Mouse (Mus musculus): ENCODE data around the gene Galntl5. TPM values are rescaled to one million over a fixed set of nuclear protein-coding genes. Genes with fewer than 3 reads are reported as not detected.
"Not testable (repeated sequence)": the region's sequence is repeated elsewhere in the genome, so short reads cannot be mapped to it uniquely, and the experiment has no call there.

Gene Galntl5
- polyA plus RNA-seq, 1 experiment from 2014 or later = not detected

GRCm38 (mm10) chr5:25164341-25164740 lies 16.9 kb upstream of the Galntl5 start:
- DNase-seq (ENCODE audit: low read depth, low spot score) = no peak
- peaks cover 7% of the 10 kb centered on the region for H3K27me3 ChIP-seq
- in situ Hi-C loops (cut with MboI; ENCODE audit: low pct_unique_long_range_greater_than_20kb) = no loop called here
- CTCF ChIA-PET = interaction anchor here (0.7 to 4.0 kb wide), 5 partner anchors 12 to 153 kb away, joined by 3 to 32 read pairs (median 12); no protein-coding TSS in a partner anchor
- POLR2A ChIA-PET = no interaction called here
- TF ChIP-seq CTCF (IDR thresholded peaks at IDR 0.05) = no peak
- ATAC-seq = no peak

- ATAC-seq (no peak), DNase-seq (ENCODE audit: low read depth, low spot score) (no peak)
- peaks cover 6% of the 10 kb centered on the region for H3K27me3 ChIP-seq
- in situ Hi-C loops (cut with MboI; ENCODE audit: low pct_unique_long_range_greater_than_20kb) = loop anchor here (5.0 kb wide), 1 partner anchor 143 kb away; no protein-coding TSS in a partner anchor
- ChIA-PET POLR2A (no interaction called here), CTCF (interaction anchor here (0.7 to 4.0 kb wide), 9 partner anchors 9 to 159 kb away, joined by 3 to 32 read pairs (median 4); no protein-coding TSS in a partner anchor)
- TF ChIP-seq CTCF (IDR thresholded peaks at IDR 0.05) = peak; percentile 62
Observed at GRCm38 (mm10) chr5:25165102-25165788, 16.0 kb upstream of the Galntl5 start.

- ChIA-PET CTCF (interaction anchor here (1.0 to 4.0 kb wide), 8 partner anchors 10 to 159 kb away, joined by 3 to 32 read pairs (median 6); partner anchors contain the start of gene Galntl5), POLR2A (interaction anchor here (1.3 kb wide), 1 partner anchor 11 kb away, joined by 3 read pairs; no protein-coding TSS in a partner anchor)
- ATAC-seq = no peak
- in situ Hi-C loops (cut with MboI; ENCODE audit: low pct_unique_long_range_greater_than_20kb) = loop anchor here (5.0 kb wide), 1 partner anchor 143 kb away; no protein-coding TSS in a partner anchor
- no peak for DNase-seq (ENCODE audit: low read depth, low spot score)
- H3K27me3 ChIP-seq = peaks cover 6% of the 10 kb centered on the region
- TF ChIP-seq CTCF (IDR thresholded peaks at IDR 0.05) = no peak
Observed at GRCm38 (mm10) chr5:25165789-25166135, 15.5 kb upstream of the Galntl5 start.

- DNase-seq (ENCODE audit: low read depth, low spot score) (no peak), ATAC-seq (no peak)
- in situ Hi-C loops (cut with MboI; ENCODE audit: low pct_unique_long_range_greater_than_20kb) = loop anchor here (5.0 kb wide), 1 partner anchor 144 kb away; no protein-coding TSS in a partner anchor
- peaks cover 6% of the 10 kb centered on the region for H3K27me3 ChIP-seq
- POLR2A ChIA-PET = interaction anchor here (1.3 kb wide), 1 partner anchor 10 kb away, joined by 3 read pairs; no protein-coding TSS in a partner anchor
- TF ChIP-seq CTCF (IDR thresholded peaks at IDR 0.05) = no peak
- CTCF ChIA-PET = interaction anchor here (1.2 to 4.0 kb wide), 5 partner anchors 10 to 156 kb away, joined by 3 to 32 read pairs (median 8); partner anchors contain the start of gene Galntl5
Observed at GRCm38 (mm10) chr5:25166665-25167064, 14.6 kb upstream of the Galntl5 start.

GRCm38 (mm10) chr5:25177937-25178336 lies 3.3 kb upstream of the Galntl5 start:
- CTCF ChIA-PET; ATAC-seq; POLR2A ChIA-PET; DNase-seq (ENCODE audit: low read depth, low spot score); H3K27me3 ChIP-seq: not testable (repeated sequence)
- in situ Hi-C loops (cut with MboI; ENCODE audit: low pct_unique_long_range_greater_than_20kb) = loop anchor here (25.0 kb wide), 1 partner anchor 559 kb away; no protein-coding TSS in a partner anchor

GRCm38 (mm10) chr5:25178543-25178942 lies 2.7 kb upstream of the Galntl5 start:
- DNase-seq (ENCODE audit: low read depth, low spot score); POLR2A ChIA-PET; ATAC-seq; CTCF ChIA-PET; H3K27me3 ChIP-seq: not testable (repeated sequence)
- in situ Hi-C loops (cut with MboI; ENCODE audit: low pct_unique_long_range_greater_than_20kb) = loop anchor here (25.0 kb wide), 1 partner anchor 559 kb away; no protein-coding TSS in a partner anchor

GRCm38 (mm10) chr5:25179284-25179683 lies 2.0 kb upstream of the Galntl5 start:
- peak; percentile 28 for TF ChIP-seq CTCF (IDR thresholded peaks at IDR 0.05)
- ATAC-seq = no peak
- no peak for DNase-seq (ENCODE audit: low read depth, low spot score)
- CTCF ChIA-PET = no interaction called here
- in situ Hi-C loops (cut with MboI; ENCODE audit: low pct_unique_long_range_greater_than_20kb) = loop anchor here (25.0 kb wide), 1 partner anchor 558 kb away; no protein-coding TSS in a partner anchor
- POLR2A ChIA-PET = no interaction called here
- H3K27me3 ChIP-seq = no peaks in the 10 kb centered on the region

GRCm38 (mm10) chr5:25179936-25180488 lies 1.2 kb upstream of the Galntl5 start:
- no peak for TF ChIP-seq CTCF (IDR thresholded peaks at IDR 0.05)
- in situ Hi-C loops (cut with MboI; ENCODE audit: low pct_unique_long_range_greater_than_20kb) = loop anchor here (25.0 kb wide), 1 partner anchor 557 kb away; no protein-coding TSS in a partner anchor
- POLR2A ChIA-PET = no interaction called here
- ATAC-seq = no peak
- DNase-seq (ENCODE audit: low read depth, low spot score) = no peak
- no peaks in the 10 kb centered on the region for H3K27me3 ChIP-seq
- CTCF ChIA-PET = no interaction called here

- POLR2A ChIA-PET = no interaction called here
Observed at GRCm38 (mm10) chr5:25183595-25183994, 2.3 kb downstream of the Galntl5 start.

GRCm38 (mm10) chr5:25184594-25184993 lies 3.3 kb downstream of the Galntl5 start:
- ChIA-PET CTCF (interaction anchor here (1.7 kb wide), 1 partner anchor 11 kb away, joined by 6 read pairs; no protein-coding TSS in a partner anchor), POLR2A (no interaction called here)
- TF ChIP-seq CTCF (IDR thresholded peaks at IDR 0.05) = no peak
- no peaks in the 10 kb centered on the region for H3K27me3 ChIP-seq
- DNase-seq (ENCODE audit: low read depth, low spot score) (no peak), ATAC-seq (no peak)
- in situ Hi-C loops (cut with MboI; ENCODE audit: low pct_unique_long_range_greater_than_20kb) = loop anchor here (25.0 kb wide), 1 partner anchor 553 kb away; no protein-coding TSS in a partner anchor

More at GRCm38 (mm10) chr5:25183595-25183994, 2.3 kb downstream of the Galntl5 start:
- no peaks in the 10 kb centered on the region for H3K27me3 ChIP-seq
- ATAC-seq = no peak
- TF ChIP-seq CTCF (IDR thresholded peaks at IDR 0.05) = no peak
- CTCF ChIA-PET = interaction anchor here (1.0 to 1.7 kb wide), 2 partner anchors 10 to 32 kb away, joined by 3 to 6 read pairs; no protein-coding TSS in a partner anchor
- in situ Hi-C loops (cut with MboI; ENCODE audit: low pct_unique_long_range_greater_than_20kb) = loop anchor here (25.0 kb wide), 1 partner anchor 554 kb away; no protein-coding TSS in a partner anchor
- DNase-seq (ENCODE audit: low read depth, low spot score) = no peak

Measured in Patski (cell line).